Comparison of ENCODE assay signal across 8 mouse cellular contexts in the genomic region with DNA sequence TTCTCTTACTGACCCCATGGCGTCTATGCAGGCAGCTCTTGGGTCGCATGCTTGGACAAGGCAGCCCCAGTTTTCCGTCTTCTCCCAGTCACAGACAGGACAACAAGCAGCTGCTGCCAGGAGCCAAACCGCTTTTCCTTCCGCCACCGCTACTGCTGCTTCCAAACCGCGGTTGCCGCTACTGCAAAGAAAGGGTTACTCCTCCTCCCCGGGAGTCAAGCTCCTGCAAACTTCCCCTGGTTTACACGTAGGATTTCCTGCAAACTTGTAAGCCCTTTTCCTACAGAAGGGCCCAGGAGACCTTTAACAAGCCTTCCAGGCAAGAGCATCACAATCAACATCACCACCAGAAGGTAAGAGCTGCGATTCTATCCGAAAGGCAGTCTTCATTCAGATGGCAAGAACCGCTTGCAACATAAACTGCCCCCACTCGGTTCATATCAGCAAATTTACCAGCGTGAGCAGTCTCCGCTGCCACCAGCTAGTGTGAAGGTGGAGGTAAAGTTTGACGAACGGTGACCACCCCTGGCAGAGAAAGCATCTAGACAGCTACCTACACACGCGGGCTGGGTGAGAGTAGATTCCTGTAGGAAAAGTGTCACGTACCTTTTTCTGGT.
DNase-seq lines count a peak whose midpoint lies in the region; ATAC-seq and TF ChIP-seq lines count a peak whose summit lies in the region.

No protein-coding gene starts in this region.

- peak overlapping the region; percentile 56 for H3K4me3 ChIP-seq in cortical plate, adult 2 months (ENCODE audit: insufficient read depth, low read length)
- H3K4me3 ChIP-seq in limb, embryonic 11.5 days (ENCODE audit: low read depth, low read length), result peak overlapping the region; percentile 47
- H3K4me3 ChIP-seq in olfactory bulb, adult 2 months (ENCODE audit: insufficient read depth, low read depth, low read length), result peak overlapping the region; percentile 84

- H3K27me3 ChIP-seq in limb, embryonic 11.5 days (ENCODE audit: control insufficient read depth, insufficient read depth, low read length), result peaks cover 13% of the 10 kb centered on the region

- WGBS in limb, embryonic 11.5 days, result under 1% methylated on average over 22 of the region's 22 CpGs
- WGBS in olfactory bulb, adult 2 months, result under 1% methylated on average over 22 of the region's 22 CpGs

- H3K9me3 ChIP-seq in limb, embryonic 11.5 days (ENCODE audit: control insufficient read depth, low read length), result no peaks in the 10 kb centered on the region

- no peak overlapping the region for H3K27ac ChIP-seq in cortical plate, adult 2 months (ENCODE audit: insufficient read depth, low read length)
- no peak overlapping the region for H3K27ac ChIP-seq in limb, embryonic 11.5 days (replicated peaks; ENCODE audit: low read depth, low read length)
- peak overlapping the region; percentile 53 for H3K27ac ChIP-seq in olfactory bulb, adult 2 months (ENCODE audit: insufficient read depth, low read depth, low read length)

- no peaks in the 10 kb centered on the region for H3K4me1 ChIP-seq in cortical plate, adult 2 months (ENCODE audit: control insufficient read depth, insufficient read depth, low read length)
- H3K4me1 ChIP-seq in limb, embryonic 11.5 days (ENCODE audit: control insufficient read depth, insufficient read depth, low read length), result 0 out of 2 replicates have a peak, but pooled peaks cover 2% of the 10 kb centered on the region
- H3K4me1 ChIP-seq in olfactory bulb, adult 2 months (ENCODE audit: control insufficient read depth, insufficient read depth, low read length), result no peaks in the 10 kb centered on the region

- no peak for TF ChIP-seq POLR2A in cortical plate, adult 2 months (IDR thresholded peaks at IDR 0.05; ENCODE audit: extremely low read depth, insufficient read depth, low read length)
- no peak for TF ChIP-seq POLR2A in olfactory bulb, adult 2 months (IDR thresholded peaks at IDR 0.05; ENCODE audit: insufficient read depth, low read depth, low read length)

- no peaks in the 10 kb centered on the region for H3K36me3 ChIP-seq in limb, embryonic 11.5 days (ENCODE audit: control insufficient read depth, insufficient read depth, low read length)

- peak overlapping the region; percentile 99 for H3K4me2 ChIP-seq in limb, embryonic 11.5 days (ENCODE audit: low read depth, severe bottlenecking)

- DNase-seq in kidney, postnatal 10 days, result peak; percentile 6
- no peak for DNase-seq in kidney, adult 8-10 months
- DNase-seq in gastrocnemius, postnatal 25 days, result peak; percentile 5
- DNase-seq in limb, embryonic 11.5 days (ENCODE audit: low spot score), result peak; percentile 69
- DNase-seq in urinary bladder, postnatal 25 days (ENCODE audit: low spot score), result no peak
- DNase-seq in adrenal gland, adult 2 months, result no peak

- no peak for ATAC-seq in limb, embryonic 11.5 days (ENCODE audit: insufficient number of reproducible peaks, low FRiP score, low TSS enrichment, low read depth)

- no peak for TF ChIP-seq CTCF in cortical plate, adult 2 months (IDR thresholded peaks at IDR 0.05; ENCODE audit: extremely low read depth, insufficient read depth, low read length)
- TF ChIP-seq CTCF in olfactory bulb, adult 2 months (IDR thresholded peaks at IDR 0.05; ENCODE audit: insufficient read depth, low read depth, low read length), result no peak

- peak overlapping the region; percentile 51 for H3K9ac ChIP-seq in limb, embryonic 11.5 days (ENCODE audit: low read length)

Comparison
In these comparisons a context has a peak if more than half of its experiments do, and no peak if none do; other contexts are left out.
1. DNase-seq: peak in kidney, postnatal 10 days (single experiment), gastrocnemius, postnatal 25 days (single experiment) and limb, embryonic 11.5 days (single experiment); none in kidney, adult 8-10 months (0 of 2), urinary bladder, postnatal 25 days (single experiment) and adrenal gland, adult 2 months (single experiment).
2. Peak in every context shown above with its lines, with median percentiles within 50 percentile points of each other: H3K4me3 ChIP-seq.